10 mouse cellular contexts compared by ENCODE assay signal in genomic region chr3:151775089-151775488, GRCm38 (mm10). TPM values are rescaled to one million over a fixed set of nuclear protein-coding genes. Genes with fewer than 3 reads are reported as not detected.
DNase-seq lines count a peak whose midpoint lies in the region; ATAC-seq and TF ChIP-seq lines count a peak whose summit lies in the region.
"Had no signal": no experiment of that assay in that cellular context is flagged by ENCODE, and none has a peak within 500 bp of the region (broad histone marks: within the 10 kb centered on the region; RNA-seq: fewer than 3 reads in every experiment).

No protein-coding gene starts in this region.

- no peaks in the 10 kb centered on the region for H3K36me3 ChIP-seq in neural tube, embryonic 11.5 days (ENCODE audit: control insufficient read depth, insufficient read depth, low read length)
- no peaks in the 10 kb centered on the region for H3K36me3 ChIP-seq in neural tube, embryonic 15.5 days
- no peaks in the 10 kb centered on the region for H3K36me3 ChIP-seq in kidney, embryonic 15.5 days
- H3K36me3 ChIP-seq in limb, embryonic 14.5 days (ENCODE audit: control insufficient read depth, insufficient read depth, low read length): no peaks in the 10 kb centered on the region
- no peaks in the 10 kb centered on the region for H3K36me3 ChIP-seq in midbrain, embryonic 15.5 days (replicated peaks)
- H3K36me3 ChIP-seq: liver, embryonic 13.5 days had no signal

- no peak for TF ChIP-seq POLR2A in limb, embryonic 14.5 days (IDR thresholded peaks at IDR 0.05; ENCODE audit: borderline replicate concordance, extremely low read depth, insufficient read depth, insufficient read length)

- H3K27me3 ChIP-seq in neural tube, embryonic 11.5 days (ENCODE audit: control insufficient read depth, insufficient read depth, low read length): no peaks in the 10 kb centered on the region
- H3K27me3 ChIP-seq in neural tube, embryonic 15.5 days (replicated peaks): no peaks in the 10 kb centered on the region
- H3K27me3 ChIP-seq in kidney, embryonic 15.5 days: no peaks in the 10 kb centered on the region
- H3K27me3 ChIP-seq in limb, embryonic 14.5 days (ENCODE audit: control insufficient read depth, insufficient read depth, low read length): no peaks in the 10 kb centered on the region
- H3K27me3 ChIP-seq in midbrain, embryonic 15.5 days (replicated peaks): no peaks in the 10 kb centered on the region
- H3K27me3 ChIP-seq: liver, embryonic 13.5 days had no signal

- peak; percentile 16 to 26 for DNase-seq in cerebellum, postnatal 14 days
- DNase-seq in cerebellum, postnatal 36 days: no peak
- peak; percentile 14 for DNase-seq in neural tube, embryonic 11.5 days (ENCODE audit: low spot score)
- DNase-seq in limb, embryonic 14.5 days (ENCODE audit: low spot score): peak; percentile 52
- no peak for DNase-seq in spleen, postnatal 10 days (ENCODE audit: low spot score in 2 of 2)
- DNase-seq: liver, embryonic 13.5 days had no signal

- H3K9ac ChIP-seq in neural tube, embryonic 11.5 days (ENCODE audit: low read length): no peak overlapping the region
- no peak overlapping the region for H3K9ac ChIP-seq in neural tube, embryonic 15.5 days (replicated peaks)
- H3K9ac ChIP-seq in kidney, embryonic 15.5 days: no peak overlapping the region
- H3K9ac ChIP-seq in limb, embryonic 14.5 days (ENCODE audit: low read depth, low read length, severe bottlenecking): no peak overlapping the region
- H3K9ac ChIP-seq in midbrain, embryonic 15.5 days: no peak overlapping the region
- H3K9ac ChIP-seq: liver, embryonic 13.5 days had no signal

- WGBS in neural tube, embryonic 11.5 days: 81% methylated on average over 4 of the region's 4 CpGs
- WGBS in neural tube, embryonic 15.5 days: 77% methylated on average over 4 of the region's 4 CpGs
- WGBS in kidney, embryonic 15.5 days: 66% methylated on average over 4 of the region's 4 CpGs
- WGBS in limb, embryonic 14.5 days: 66% methylated on average over 4 of the region's 4 CpGs
- WGBS in midbrain, embryonic 15.5 days: 80% methylated on average over 4 of the region's 4 CpGs

- no peaks in the 10 kb centered on the region for H3K4me1 ChIP-seq in neural tube, embryonic 11.5 days (ENCODE audit: control insufficient read depth, insufficient read depth, low read length)
- no peaks in the 10 kb centered on the region for H3K4me1 ChIP-seq in neural tube, embryonic 15.5 days
- no peaks in the 10 kb centered on the region for H3K4me1 ChIP-seq in kidney, embryonic 15.5 days
- no peaks in the 10 kb centered on the region for H3K4me1 ChIP-seq in limb, embryonic 14.5 days (ENCODE audit: control insufficient read depth, insufficient read depth, low read length)
- H3K4me1 ChIP-seq in midbrain, embryonic 15.5 days: no peaks in the 10 kb centered on the region
- H3K4me1 ChIP-seq: liver, embryonic 13.5 days had no signal

- no peak for ATAC-seq in neural tube, embryonic 11.5 days (ENCODE audit: insufficient read depth, low FRiP score, low TSS enrichment)
- ATAC-seq in neural tube, embryonic 15.5 days (ENCODE audit: low FRiP score): no peak
- ATAC-seq in kidney, embryonic 15.5 days (replicated peaks; ENCODE audit: low FRiP score): 0 out of 2 replicates have a peak, but pooled peaks have one; percentile 52
- no peak for ATAC-seq in limb, embryonic 14.5 days (ENCODE audit: low FRiP score, low read depth)
- ATAC-seq in midbrain, embryonic 15.5 days (replicated peaks): no peak

- no peak overlapping the region for H3K4me3 ChIP-seq in neural tube, embryonic 11.5 days (ENCODE audit: low read depth, low read length)
- H3K4me3 ChIP-seq in neural tube, embryonic 15.5 days (replicated peaks): no peak overlapping the region
- no peak overlapping the region for H3K4me3 ChIP-seq in kidney, embryonic 15.5 days (replicated peaks)
- H3K4me3 ChIP-seq in limb, embryonic 14.5 days (replicated peaks; ENCODE audit: low read length): no peak overlapping the region
- H3K4me3 ChIP-seq in midbrain, embryonic 15.5 days: no peak overlapping the region
- H3K4me3 ChIP-seq: liver, embryonic 13.5 days had no signal

- no peaks in the 10 kb centered on the region for H3K9me3 ChIP-seq in neural tube, embryonic 11.5 days (ENCODE audit: control insufficient read depth, low read length)
- no peaks in the 10 kb centered on the region for H3K9me3 ChIP-seq in neural tube, embryonic 15.5 days (replicated peaks)
- H3K9me3 ChIP-seq in kidney, embryonic 15.5 days (replicated peaks): no peaks in the 10 kb centered on the region
- H3K9me3 ChIP-seq in limb, embryonic 14.5 days (ENCODE audit: control insufficient read depth, low read length): no peaks in the 10 kb centered on the region
- H3K9me3 ChIP-seq in midbrain, embryonic 15.5 days: no peaks in the 10 kb centered on the region
- H3K9me3 ChIP-seq: liver, embryonic 13.5 days had no signal

- H3K27ac ChIP-seq in neural tube, embryonic 11.5 days (ENCODE audit: low read depth, low read length): no peak overlapping the region
- no peak overlapping the region for H3K27ac ChIP-seq in neural tube, embryonic 15.5 days (replicated peaks)
- H3K27ac ChIP-seq in kidney, embryonic 15.5 days: no peak overlapping the region
- no peak overlapping the region for H3K27ac ChIP-seq in limb, embryonic 14.5 days (replicated peaks; ENCODE audit: low read depth, low read length)
- no peak overlapping the region for H3K27ac ChIP-seq in midbrain, embryonic 15.5 days
- H3K27ac ChIP-seq: liver, embryonic 13.5 days had no signal

- no peak overlapping the region for H3K4me2 ChIP-seq in neural tube, embryonic 11.5 days (ENCODE audit: low read depth)
- no peak overlapping the region for H3K4me2 ChIP-seq in neural tube, embryonic 15.5 days
- H3K4me2 ChIP-seq in kidney, embryonic 15.5 days: no peak overlapping the region
- H3K4me2 ChIP-seq in limb, embryonic 14.5 days (replicated peaks; ENCODE audit: low read depth, low read length, severe bottlenecking): no peak overlapping the region
- H3K4me2 ChIP-seq in midbrain, embryonic 15.5 days: no peak overlapping the region
- H3K4me2 ChIP-seq: liver, embryonic 13.5 days had no signal

RNA-seq across cellular contexts. Expression of gene Ifi44l, which starts 12.4 kb away (rescaled TPM):
- not detected in 2 replicates for polyA plus RNA-seq in neural tube, embryonic 11.5 days (2014; fragmentation: Nextera tagmentation; extraction: Ambion mirVana)
- polyA plus RNA-seq in neural tube, embryonic 15.5 days (2015; fragmentation: Nextera tagmentation; extraction: Ambion mirVana): 0.14 and 0.26 TPM in 2 replicates
- 0.12 TPM in 1 of 2 replicates, not detected in the other for polyA plus RNA-seq in kidney, embryonic 15.5 days (2015; fragmentation: Nextera tagmentation; extraction: Ambion mirVana)
- 0.05 and 0.06 TPM in 2 replicates for polyA plus RNA-seq in limb, embryonic 14.5 days (2012; rRNA removed)
- polyA plus RNA-seq in limb, embryonic 14.5 days (2014; fragmentation: Nextera tagmentation; extraction: Ambion mirVana): 0.23 TPM in 1 of 2 replicates, not detected in the other
- not detected in 2 replicates for polyA plus RNA-seq in midbrain, embryonic 15.5 days (2015; fragmentation: Nextera tagmentation; extraction: Ambion mirVana)
- polyA plus RNA-seq: liver, embryonic 13.5 days; spleen, adult 2 months had no signal

RNA-seq across cellular contexts. Expression of gene Ifi44, which starts 25.3 kb away (rescaled TPM):
- 0.11 TPM in 1 of 2 replicates, not detected in the other for polyA plus RNA-seq in neural tube, embryonic 11.5 days (2014; fragmentation: Nextera tagmentation; extraction: Ambion mirVana)
- 0.32 and 2.7 TPM in 2 replicates for polyA plus RNA-seq in neural tube, embryonic 15.5 days (2015; fragmentation: Nextera tagmentation; extraction: Ambion mirVana)
- polyA plus RNA-seq in kidney, embryonic 15.5 days (2015; fragmentation: Nextera tagmentation; extraction: Ambion mirVana): 2.3 and 2.4 TPM in 2 replicates
- 0.50 and 0.54 TPM in 2 replicates for polyA plus RNA-seq in limb, embryonic 14.5 days (2012; rRNA removed)
- 0.30 and 0.41 TPM in 2 replicates for polyA plus RNA-seq in limb, embryonic 14.5 days (2014; fragmentation: Nextera tagmentation; extraction: Ambion mirVana)
- polyA plus RNA-seq in midbrain, embryonic 15.5 days (2015; fragmentation: Nextera tagmentation; extraction: Ambion mirVana): 0.28 and 0.60 TPM in 2 replicates

Comparison
In these comparisons a context has a peak if more than half of its experiments do, and no peak if none do; other contexts are left out.
1. DNase-seq: peak in cerebellum, postnatal 14 days (2 of 2), neural tube, embryonic 11.5 days (single experiment) and limb, embryonic 14.5 days (single experiment); none in cerebellum, postnatal 36 days (0 of 2) and spleen, postnatal 10 days (0 of 2).